Mouse (Mus musculus): Measurements from ENCODE around the gene Gm9747. TPM values are rescaled to one million over a fixed set of nuclear protein-coding genes. Genes with fewer than 3 reads are reported as not detected.
A peak's percentile ranks its signal among the peaks of the same experiment; 100 is the strongest.

Gene Gm9747
- polyA plus RNA-seq, 1 experiment = not detected

DNA sequence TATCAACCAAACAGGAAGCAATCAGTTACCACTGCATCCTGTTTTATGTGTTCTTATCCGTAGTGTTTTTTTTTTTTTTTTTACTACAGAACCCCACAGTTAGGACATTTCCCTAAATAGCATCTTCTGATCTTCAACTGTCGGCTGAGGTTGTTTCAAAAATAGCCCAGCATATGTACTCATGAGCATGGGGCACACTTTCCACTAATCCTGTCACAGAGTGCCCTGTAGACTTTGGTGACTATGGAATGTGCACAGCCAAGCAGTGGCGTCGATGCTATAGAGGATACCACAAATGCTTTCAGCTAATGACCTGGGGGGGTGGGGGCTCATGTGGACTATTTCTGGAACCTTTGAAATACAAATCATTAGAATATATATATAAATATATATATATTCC lies 34.6 kb downstream of the Gm9747 start:
- DNase-seq (ENCODE audit: low read depth in 1 of 2, low spot score in 2 of 2) = no peak
- TF ChIP-seq CTCF (IDR thresholded peaks at IDR 0.05; ENCODE audit: extremely low read depth, insufficient read depth, insufficient read length, insufficient replicate concordance) = no peak
- H3K27me3 ChIP-seq (ENCODE audit: control insufficient read depth, insufficient read depth, low read length) = no peaks in the 10 kb centered on the region
- no peaks in the 10 kb centered on the region for H3K36me3 ChIP-seq (ENCODE audit: control insufficient read depth, insufficient read depth, low read length)
- WGBS = 13% methylated on average over 4 of the region's 4 CpGs
- no peak overlapping the region for H3K27ac ChIP-seq (ENCODE audit: insufficient read depth, low read length)
- no peak overlapping the region for H3K4me3 ChIP-seq (ENCODE audit: extremely low read depth, insufficient read depth, insufficient read length)
- H3K4me1 ChIP-seq (ENCODE audit: control insufficient read depth, insufficient read depth, insufficient read length) = no peaks in the 10 kb centered on the region

DNA sequence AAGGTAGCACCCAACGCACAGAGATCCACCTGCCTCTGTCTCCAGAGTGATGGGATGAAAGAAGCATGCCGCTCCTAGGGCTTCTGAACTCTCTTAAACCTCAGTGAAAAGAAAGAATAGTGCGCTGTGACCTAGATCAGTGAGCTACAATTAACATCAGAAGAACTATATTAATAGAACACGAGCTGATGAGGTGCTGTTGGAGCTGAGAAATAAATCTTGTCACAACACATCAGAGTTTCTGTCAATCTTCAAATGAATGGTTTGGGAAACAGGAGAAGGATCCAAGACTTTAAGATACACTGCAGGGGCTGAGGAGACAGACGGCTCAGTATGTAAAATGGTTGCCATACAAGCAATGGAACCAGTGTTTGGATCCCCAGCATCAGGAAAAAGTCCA lies 39.3 kb downstream of the Gm9747 start:
- Histone ChIP-seq H3K27ac (ENCODE audit: insufficient read depth, low read length) (no peak overlapping the region), H3K36me3 (ENCODE audit: control insufficient read depth, insufficient read depth, low read length) (no peaks in the 10 kb centered on the region), H3K4me3 (ENCODE audit: extremely low read depth, insufficient read depth, insufficient read length) (no peak overlapping the region), H3K4me1 (ENCODE audit: control insufficient read depth, insufficient read depth, insufficient read length) (no peaks in the 10 kb centered on the region), H3K27me3 (ENCODE audit: control insufficient read depth, insufficient read depth, low read length) (no peaks in the 10 kb centered on the region)
- DNase-seq (ENCODE audit: low read depth in 1 of 2, low spot score in 2 of 2) = no peak
- 85% methylated on average over 5 of the region's 5 CpGs for WGBS
- TF ChIP-seq CTCF (IDR thresholded peaks at IDR 0.05; ENCODE audit: extremely low read depth, insufficient read depth, insufficient read length, insufficient replicate concordance) = no peak
- no peak for TF ChIP-seq POLR2A (IDR thresholded peaks at IDR 0.05; ENCODE audit: low read depth, low read length)

DNA sequence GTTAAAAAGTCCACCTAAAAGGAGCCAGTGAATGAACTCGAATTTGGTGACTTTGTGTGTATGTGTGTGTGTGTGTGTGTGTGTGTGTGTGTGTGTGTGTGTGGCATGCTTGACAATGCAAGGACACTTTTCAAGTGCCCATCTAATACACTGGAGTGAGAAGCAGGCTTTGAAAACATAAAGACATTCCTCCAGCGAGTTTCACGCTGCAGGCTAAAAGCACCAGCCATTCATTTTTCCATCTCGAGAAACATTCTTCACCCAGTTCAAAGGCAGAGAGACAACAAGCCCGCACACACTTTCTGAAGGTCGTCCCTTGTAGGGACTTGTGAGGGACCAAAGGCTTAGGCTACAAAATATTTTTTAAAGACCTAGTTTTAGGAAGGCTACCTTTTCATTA lies 40.6 kb downstream of the Gm9747 start:
- 76% methylated on average over 6 of the region's 6 CpGs for WGBS
- no peak for DNase-seq (ENCODE audit: low read depth in 1 of 2, low spot score in 2 of 2)

DNA sequence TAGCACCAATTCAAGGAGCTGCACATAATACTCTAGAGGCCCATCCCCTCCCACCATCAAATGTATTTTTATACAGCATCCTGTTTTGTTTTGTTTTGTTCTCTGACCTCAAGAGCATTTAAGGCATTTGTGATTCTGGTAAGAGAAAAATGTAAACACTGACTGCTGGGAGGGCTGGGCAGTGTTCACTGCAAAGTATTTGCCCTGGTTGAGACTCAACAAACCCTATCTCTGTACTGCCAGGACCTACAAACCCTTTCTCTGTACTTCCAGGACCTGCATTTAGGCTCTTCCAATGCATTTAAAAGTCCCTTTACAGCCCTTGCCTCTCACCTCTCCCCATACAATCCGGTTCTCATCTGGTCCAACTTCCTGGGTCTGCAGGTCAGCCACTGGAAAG lies 41.4 kb downstream of the Gm9747 start:
- H3K27me3 ChIP-seq (ENCODE audit: control insufficient read depth, insufficient read depth, low read length) = no peaks in the 10 kb centered on the region
- no peak for TF ChIP-seq CTCF (IDR thresholded peaks at IDR 0.05; ENCODE audit: extremely low read depth, insufficient read depth, insufficient read length, insufficient replicate concordance)
- TF ChIP-seq POLR2A (IDR thresholded peaks at IDR 0.05; ENCODE audit: low read depth, low read length) = no peak
- no peak for DNase-seq (ENCODE audit: low read depth in 1 of 2, low spot score in 2 of 2)
- H3K4me3 ChIP-seq (ENCODE audit: extremely low read depth, insufficient read depth, insufficient read length) = no peak overlapping the region
- no peak overlapping the region for H3K27ac ChIP-seq (ENCODE audit: insufficient read depth, low read length)
- H3K4me1 ChIP-seq (ENCODE audit: control insufficient read depth, insufficient read depth, insufficient read length) = no peaks in the 10 kb centered on the region
- H3K36me3 ChIP-seq (ENCODE audit: control insufficient read depth, insufficient read depth, low read length) = no peaks in the 10 kb centered on the region
- 18% methylated on average over 1 of the region's 1 CpGs for WGBS

More for the DNA sequence above, 40.6 kb downstream of the Gm9747 start:
- Histone ChIP-seq H3K4me1 (ENCODE audit: control insufficient read depth, insufficient read depth, insufficient read length) (no peaks in the 10 kb centered on the region), H3K36me3 (ENCODE audit: control insufficient read depth, insufficient read depth, low read length) (no peaks in the 10 kb centered on the region), H3K27ac (ENCODE audit: insufficient read depth, low read length) (no peak overlapping the region), H3K4me3 (ENCODE audit: extremely low read depth, insufficient read depth, insufficient read length) (no peak overlapping the region), H3K27me3 (ENCODE audit: control insufficient read depth, insufficient read depth, low read length) (no peaks in the 10 kb centered on the region)
- no peak for TF ChIP-seq POLR2A (IDR thresholded peaks at IDR 0.05; ENCODE audit: low read depth, low read length)
- no peak for TF ChIP-seq CTCF (IDR thresholded peaks at IDR 0.05; ENCODE audit: extremely low read depth, insufficient read depth, insufficient read length, insufficient replicate concordance)

DNA sequence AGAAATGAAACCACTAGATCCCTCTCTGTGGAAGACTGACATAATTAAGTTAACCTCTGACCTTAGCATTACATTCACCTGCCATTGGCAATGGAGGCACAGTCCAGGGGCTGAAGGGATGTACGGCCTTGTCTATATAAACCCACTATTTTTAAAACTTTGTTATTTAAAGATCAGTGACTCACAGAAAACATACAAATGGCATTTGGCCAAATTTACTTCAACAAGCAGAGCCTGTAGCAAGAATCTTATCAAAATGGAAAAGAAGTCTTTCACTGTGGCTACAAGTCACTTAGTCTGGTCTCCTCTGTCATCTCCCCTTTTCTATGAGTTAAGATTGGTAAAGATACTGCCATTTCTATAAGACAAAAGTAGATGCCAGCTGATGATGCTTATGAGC lies 46.9 kb downstream of the Gm9747 start:
- no peak overlapping the region for H3K27ac ChIP-seq (ENCODE audit: insufficient read depth, low read length)
- DNase-seq (ENCODE audit: low read depth in 1 of 2, low spot score in 2 of 2) = no peak
- H3K27me3 ChIP-seq (ENCODE audit: control insufficient read depth, insufficient read depth, low read length) = no peaks in the 10 kb centered on the region
- peaks cover 2% of the 10 kb centered on the region for H3K4me1 ChIP-seq (ENCODE audit: control insufficient read depth, insufficient read depth, insufficient read length)
- H3K4me3 ChIP-seq (ENCODE audit: extremely low read depth, insufficient read depth, insufficient read length) = no peak overlapping the region
- TF ChIP-seq CTCF (IDR thresholded peaks at IDR 0.05; ENCODE audit: extremely low read depth, insufficient read depth, insufficient read length, insufficient replicate concordance) (no peak), POLR2A (IDR thresholded peaks at IDR 0.05; ENCODE audit: low read depth, low read length) (no peak)
- no peaks in the 10 kb centered on the region for H3K36me3 ChIP-seq (ENCODE audit: control insufficient read depth, insufficient read depth, low read length)
- 93% methylated on average over 1 of the region's 1 CpGs for WGBS

DNA sequence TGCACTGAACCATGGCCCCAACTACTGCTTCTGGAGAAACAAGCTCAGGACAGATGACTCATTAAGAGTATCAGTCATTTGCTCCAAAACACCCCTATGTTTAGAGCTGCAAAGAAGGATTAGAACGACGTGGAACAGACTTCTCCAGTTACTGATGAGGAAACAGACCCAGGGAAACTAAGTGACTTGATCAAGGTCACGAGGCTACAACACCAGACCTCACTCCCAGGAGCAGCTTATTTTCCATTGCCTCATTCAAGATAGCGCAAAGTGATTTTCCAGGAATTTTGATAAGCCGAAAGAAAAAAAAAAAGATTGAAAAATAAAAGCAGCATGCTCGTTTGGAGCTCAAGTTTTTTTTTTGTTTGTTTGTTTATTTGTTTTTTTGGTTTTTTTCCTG lies 48.9 kb downstream of the Gm9747 start:
- no peak overlapping the region for H3K27ac ChIP-seq (ENCODE audit: insufficient read depth, low read length)
- H3K4me1 ChIP-seq (ENCODE audit: control insufficient read depth, insufficient read depth, insufficient read length) = peaks cover 2% of the 10 kb centered on the region
- H3K4me3 ChIP-seq (ENCODE audit: extremely low read depth, insufficient read depth, insufficient read length) = no peak overlapping the region
- no peak for DNase-seq (ENCODE audit: low read depth in 1 of 2, low spot score in 2 of 2)
- H3K27me3 ChIP-seq (ENCODE audit: control insufficient read depth, insufficient read depth, low read length) = no peaks in the 10 kb centered on the region
- no peaks in the 10 kb centered on the region for H3K36me3 ChIP-seq (ENCODE audit: control insufficient read depth, insufficient read depth, low read length)
- WGBS = 89% methylated on average over 6 of the region's 6 CpGs
- no peak for TF ChIP-seq POLR2A (IDR thresholded peaks at IDR 0.05; ENCODE audit: low read depth, low read length)
- no peak for TF ChIP-seq CTCF (IDR thresholded peaks at IDR 0.05; ENCODE audit: extremely low read depth, insufficient read depth, insufficient read length, insufficient replicate concordance)

DNA sequence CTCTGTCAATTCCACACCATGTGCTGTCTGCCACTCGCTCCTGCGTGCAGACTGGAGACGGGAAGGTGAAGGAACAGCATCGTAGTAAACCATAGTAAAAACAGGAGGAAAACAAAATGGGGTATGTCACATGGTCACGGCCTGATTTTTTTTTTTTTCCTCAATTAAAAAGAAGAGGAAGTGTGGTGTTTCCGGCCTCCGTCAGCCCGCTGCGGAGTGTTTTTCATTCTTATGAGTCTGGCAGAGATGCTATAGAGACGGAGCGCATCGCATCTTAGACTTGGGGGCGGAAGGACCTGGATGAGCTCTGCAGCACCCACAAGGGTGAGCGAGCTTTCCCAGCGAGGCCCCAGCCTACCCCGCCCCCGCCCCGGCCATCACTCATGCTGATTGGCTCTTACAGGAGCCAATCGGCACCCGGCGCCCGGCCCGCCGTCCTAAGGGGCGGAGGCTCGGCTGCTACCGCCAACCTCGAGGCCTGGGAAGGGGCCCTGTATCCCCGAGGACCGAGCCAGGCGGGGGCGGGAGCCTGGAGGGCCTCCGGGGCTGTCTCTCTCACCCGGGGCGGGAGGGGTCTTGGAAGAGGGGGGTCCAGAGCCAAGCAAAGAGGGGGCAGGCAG lies 50.2 kb downstream of the Gm9747 start:
- peaks cover 2% of the 10 kb centered on the region for H3K4me1 ChIP-seq (ENCODE audit: control insufficient read depth, insufficient read depth, insufficient read length)
- DNase-seq (ENCODE audit: low read depth in 1 of 2, low spot score in 2 of 2) = peak; percentile 72 to 77
- H3K36me3 ChIP-seq (ENCODE audit: control insufficient read depth, insufficient read depth, low read length) = no peaks in the 10 kb centered on the region
- TF ChIP-seq POLR2A (IDR thresholded peaks at IDR 0.05; ENCODE audit: low read depth, low read length) (peak; percentile 24; the same call in 1 of the 2 replicates), CTCF (IDR thresholded peaks at IDR 0.05; ENCODE audit: extremely low read depth, insufficient read depth, insufficient read length, insufficient replicate concordance) (no peak)
- WGBS = 1% methylated on average over 35 of the region's 35 CpGs
- H3K27ac ChIP-seq (ENCODE audit: insufficient read depth, low read length) = peak overlapping the region; percentile 69
- H3K27me3 ChIP-seq (ENCODE audit: control insufficient read depth, insufficient read depth, low read length) = no peaks in the 10 kb centered on the region
- H3K4me3 ChIP-seq (ENCODE audit: extremely low read depth, insufficient read depth, insufficient read length) = peak overlapping the region; percentile 70

Measured in spleen, adult 2 months (tissue).